Mouse (Mus musculus): ENCODE data around the gene Tmod2. TPM values are rescaled to one million over a fixed set of nuclear protein-coding genes. Genes with fewer than 3 reads are reported as not detected.

Tmod2 gene
- polyA plus RNA-seq, 1 experiment from 2014 or later: 5.2 TPM

GRCm38 (mm10) chr9:75522217-75522616 lies 88.9 kb downstream of the Tmod2 start:
- Histone ChIP-seq H3K4me1 (replicated peaks) (peaks cover under 1% of the 10 kb centered on the region; the same call in 1 of the 2 replicates), H3K27ac (no peak overlapping the region), H3K4me2 (no peak overlapping the region), H3K9ac (no peak overlapping the region), H3K9me3 (replicated peaks) (no peaks in the 10 kb centered on the region), H3K4me3 (no peak overlapping the region), H3K36me3 (peaks cover 4% of the 10 kb centered on the region; the same call in 1 of the 2 replicates), H3K27me3 (no peaks in the 10 kb centered on the region)
- 77% methylated on average over 2 of the region's 2 CpGs for WGBS
- ATAC-seq (replicated peaks; ENCODE audit: insufficient number of reproducible peaks, insufficient read depth, low FRiP score, low read depth): no peak

- H3K9me3 ChIP-seq (replicated peaks): no peaks in the 10 kb centered on the region
- no peak for ATAC-seq (replicated peaks; ENCODE audit: insufficient number of reproducible peaks, insufficient read depth, low FRiP score, low read depth)
- peaks cover 4% of the 10 kb centered on the region; the same call in 1 of the 2 replicates for H3K36me3 ChIP-seq
- no peak overlapping the region for H3K27ac ChIP-seq
- no peak overlapping the region for H3K4me2 ChIP-seq
- no peak overlapping the region for H3K9ac ChIP-seq
- 52% methylated on average over 4 of the region's 4 CpGs for WGBS
- H3K27me3 ChIP-seq: no peaks in the 10 kb centered on the region
- no peak overlapping the region for H3K4me3 ChIP-seq
- H3K4me1 ChIP-seq (replicated peaks): no peaks in the 10 kb centered on the region
These were observed 89.3 kb downstream of the Tmod2 start for GRCm38 (mm10) chr9:75521788-75522187.

- WGBS: 90% methylated on average over 8 of the region's 8 CpGs
- Histone ChIP-seq H3K4me2 (no peak overlapping the region), H3K27me3 (no peaks in the 10 kb centered on the region), H3K9ac (no peak overlapping the region), H3K9me3 (replicated peaks) (no peaks in the 10 kb centered on the region), H3K4me1 (replicated peaks) (no peaks in the 10 kb centered on the region), H3K36me3 (peaks cover 4% of the 10 kb centered on the region; the same call in 1 of the 2 replicates), H3K27ac (no peak overlapping the region), H3K4me3 (no peak overlapping the region)
- ATAC-seq (replicated peaks; ENCODE audit: insufficient number of reproducible peaks, insufficient read depth, low FRiP score, low read depth): no peak
These were observed 90.2 kb downstream of the Tmod2 start for GRCm38 (mm10) chr9:75520940-75521339.

GRCm38 (mm10) chr9:75517751-75518150 lies 93.4 kb downstream of the Tmod2 start:
- Histone ChIP-seq H3K4me2 (no peak overlapping the region), H3K36me3 (peaks cover 25% of the 10 kb centered on the region), H3K4me3 (no peak overlapping the region), H3K27me3 (no peaks in the 10 kb centered on the region), H3K4me1 (replicated peaks) (no peaks in the 10 kb centered on the region), H3K9ac (no peak overlapping the region), H3K9me3 (replicated peaks) (no peaks in the 10 kb centered on the region), H3K27ac (no peak overlapping the region)
- WGBS: 65% methylated on average over 3 of the region's 3 CpGs
- ATAC-seq (replicated peaks; ENCODE audit: insufficient number of reproducible peaks, insufficient read depth, low FRiP score, low read depth): no peak

Other genes with a start within 250 kb of the Tmod2 start
- 36.4 and 42.3 TPM in 2 replicates for gene Mapk6, start 201.3 kb downstream of the Tmod2 start, polyA plus RNA-seq (2015; fragmentation: Nextera tagmentation; extraction: Ambion mirVana)
- 27.1 and 27.7 TPM in 2 replicates for gene Leo1, start 169.8 kb downstream of the Tmod2 start, polyA plus RNA-seq (2015; fragmentation: Nextera tagmentation; extraction: Ambion mirVana)
- gene Tmod3, start 51.7 kb downstream of the Tmod2 start, polyA plus RNA-seq (2015; fragmentation: Nextera tagmentation; extraction: Ambion mirVana): 73.7 and 85.0 TPM in 2 replicates
- 20.9 and 21.7 TPM in 2 replicates for gene Lysmd2, start 14.4 kb upstream of the Tmod2 start, polyA plus RNA-seq (2015; fragmentation: Nextera tagmentation; extraction: Ambion mirVana)
- gene Scg3, start 72.7 kb upstream of the Tmod2 start, polyA plus RNA-seq (2015; fragmentation: Nextera tagmentation; extraction: Ambion mirVana): 0.15 and 1.4 TPM in 2 replicates
- gene Bmp5, start 164.0 kb upstream of the Tmod2 start, polyA plus RNA-seq (2015; fragmentation: Nextera tagmentation; extraction: Ambion mirVana): 5.4 and 6.4 TPM in 2 replicates

Data from heart, embryonic 15.5 days (tissue).